Mouse (Mus musculus): ENCODE results near the gene Dnajc11. TPM values are rescaled to one million over a fixed set of nuclear protein-coding genes. Genes with fewer than 3 reads are reported as not detected.
A peak's percentile ranks its signal among the peaks of the same experiment; 100 is the strongest.

Dnajc11 gene
- polyA plus RNA-seq, 1 experiment from 2014 or later = 81.6 TPM

- no peaks in the 10 kb centered on the region for H3K36me3 ChIP-seq (ENCODE audit: control insufficient read depth, insufficient read depth, low read length)
- no peak for ATAC-seq
- H3K9me3 ChIP-seq (replicated peaks; ENCODE audit: control insufficient read depth, low read length, poor library complexity, severe bottlenecking) = no peaks in the 10 kb centered on the region
- WGBS = 62% methylated on average over 4 of the region's 4 CpGs
- no peak overlapping the region for H3K4me3 ChIP-seq (ENCODE audit: low read depth, low read length)
- H3K4me1 ChIP-seq (ENCODE audit: control insufficient read depth, insufficient read depth, low read length) = peaks cover 36% of the 10 kb centered on the region
- H3K4me2 ChIP-seq (ENCODE audit: low read length) = 0 out of 2 replicates have a peak overlapping the region, but pooled peaks have one; percentile 3
- no peaks in the 10 kb centered on the region for H3K27me3 ChIP-seq (ENCODE audit: control insufficient read depth, insufficient read depth, low read depth, low read length)
- H3K9ac ChIP-seq (ENCODE audit: low read depth, low read length) = no peak overlapping the region
- no peak overlapping the region for H3K27ac ChIP-seq (ENCODE audit: low read length)
Measured at GRCm38 (mm10) chr4:152029997-152030396, 96.5 kb downstream of the Dnajc11 start.

Other genes starting within 250 kb of the Dnajc11 start
- gene Camta1, start 71.8 kb upstream of the Dnajc11 start, polyA plus RNA-seq (2015; fragmentation: Nextera tagmentation; extraction: Ambion mirVana) = 155 and 159 TPM in 2 replicates
- 30.9 and 33.9 TPM in 2 replicates for gene Thap3, start 55.3 kb downstream of the Dnajc11 start, polyA plus RNA-seq (2015; fragmentation: Nextera tagmentation; extraction: Ambion mirVana)
- gene Phf13, start 62.6 kb downstream of the Dnajc11 start, polyA plus RNA-seq (2015; fragmentation: Nextera tagmentation; extraction: Ambion mirVana) = 21.2 and 24.4 TPM in 2 replicates
- gene Klhl21, start 75.1 kb downstream of the Dnajc11 start, polyA plus RNA-seq (2015; fragmentation: Nextera tagmentation; extraction: Ambion mirVana) = 3.0 and 3.4 TPM in 2 replicates
- 19.3 and 21.5 TPM in 2 replicates for gene Zbtb48, start 94.0 kb downstream of the Dnajc11 start, polyA plus RNA-seq (2015; fragmentation: Nextera tagmentation; extraction: Ambion mirVana)
- 2.1 and 2.4 TPM in 2 replicates for gene Tas1r1, start 104.9 kb downstream of the Dnajc11 start, polyA plus RNA-seq (2015; fragmentation: Nextera tagmentation; extraction: Ambion mirVana)
- gene Nol9, start 105.6 kb downstream of the Dnajc11 start, polyA plus RNA-seq (2015; fragmentation: Nextera tagmentation; extraction: Ambion mirVana) = 22.8 and 24.0 TPM in 2 replicates
- 11.8 and 13.1 TPM in 2 replicates for gene Plekhg5, start 138.8 kb downstream of the Dnajc11 start, polyA plus RNA-seq (2015; fragmentation: Nextera tagmentation; extraction: Ambion mirVana)
- 0.37 and 0.83 TPM in 2 replicates for gene Tnfrsf25, start 182.2 kb downstream of the Dnajc11 start, polyA plus RNA-seq (2015; fragmentation: Nextera tagmentation; extraction: Ambion mirVana)
- gene Espn, start 218.7 kb downstream of the Dnajc11 start, polyA plus RNA-seq (2015; fragmentation: Nextera tagmentation; extraction: Ambion mirVana) = 0.14 and 0.25 TPM in 2 replicates
- not detected in 2 replicates for gene Hes2, start 225.2 kb downstream of the Dnajc11 start, polyA plus RNA-seq (2015; fragmentation: Nextera tagmentation; extraction: Ambion mirVana)
- gene Acot7, start 244.4 kb downstream of the Dnajc11 start, polyA plus RNA-seq (2015; fragmentation: Nextera tagmentation; extraction: Ambion mirVana) = 437 and 480 TPM in 2 replicates